Mouse (Mus musculus) stomach, embryonic 16.5 days (tissue): Measurements from ENCODE around the gene Wscd1. TPM values are rescaled to one million over a fixed set of nuclear protein-coding genes. Genes with fewer than 3 reads are reported as not detected.

Experiments used
- ATAC-seq: fragments of 200-750 bp; cut with Nextera tagmentation; 2 replicates; pipeline ENCODE4 v1.8.0; 2017; ENCODE audit warnings: moderate number of reproducible peaks, moderate TSS enrichment; ENCODE audit not compliant: insufficient read depth, low FRiP score
- H3K27ac ChIP-seq: fragments of 300-500 bp; sonication (generic); 2 replicates; pipeline ENCODE4 v1.5.1; 2014; ENCODE audit warnings: low read length
- H3K27me3 ChIP-seq: fragments of 300-500 bp; sonication (generic); 2 replicates; pipeline ENCODE4 v1.6.1; 2014; ENCODE audit warnings: low read length, control low read depth, mixed read lengths; ENCODE audit not compliant: control insufficient read depth, insufficient read depth
- H3K36me3 ChIP-seq: fragments of 300-500 bp; sonication (generic); 2 replicates; pipeline ENCODE4 v1.6.1; 2014; ENCODE audit warnings: low read length; ENCODE audit not compliant: control insufficient read depth, insufficient read depth
- H3K4me1 ChIP-seq: fragments of 300-500 bp; sonication (generic); 2 replicates; pipeline ENCODE4 v1.6.1; 2014; ENCODE audit warnings: low read length, control low read depth, mixed read lengths; ENCODE audit not compliant: control insufficient read depth, insufficient read depth
- H3K4me2 ChIP-seq: fragments of 300-500 bp; sonication (generic); 2 replicates; pipeline ENCODE4 v1.6.1; 2014; ENCODE audit warnings: low read depth, low read length, mixed read lengths
- H3K4me3 ChIP-seq: fragments of 300-500 bp; sonication (generic); replicated peaks from 2 replicates; pipeline ENCODE4 v1.5.1; 2014; ENCODE audit warnings: mild to moderate bottlenecking, low read length
- H3K9ac ChIP-seq: fragments of 300-500 bp; sonication (generic); 2 replicates; pipeline ENCODE4 v1.6.1; 2014; ENCODE audit warnings: low read length
- H3K9me3 ChIP-seq: fragments of 300-500 bp; sonication (generic); replicated peaks from 2 replicates; pipeline ENCODE4 v1.6.1; 2016; ENCODE audit warnings: low read length, control low read depth; ENCODE audit not compliant: control insufficient read depth
- WGBS: fragments of 180-500 bp; shearing (Covaris S2); extraction: QIAGEN DNeasy Blood & Tissue Kit; methylation state at CpG from one replicate; pipeline ENCODE4 v1.1.7; 2014; 5-methylcytosine and 5-hydroxymethylcytosine counted together
- polyA plus RNA-seq: library from polyadenylated mRNA; unstranded; fragments of >200 nt; fragmentation: Nextera tagmentation; extraction: Ambion mirVana; gene quantifications from 2 replicates; pipeline ENCODE4 v1.2.1, GENCODE M21; 2015

Gene Wscd1
- polyA plus RNA-seq, 1 experiment from 2014 or later, result 2.6 TPM

- H3K4me3 ChIP-seq, result no peak overlapping the region
- 67% methylated on average over 2 of the region's 2 CpGs for WGBS
- H3K36me3 ChIP-seq, result no peaks in the 10 kb centered on the region
Measured at GRCm38 (mm10) chr11:71764743-71765142, 15.0 kb downstream of the Wscd1 start.

GRCm38 (mm10) chr11:71765335-71765734, 15.6 kb downstream of the Wscd1 start:
- Histone ChIP-seq H3K36me3 (no peaks in the 10 kb centered on the region), H3K4me1 (no peaks in the 10 kb centered on the region), H3K4me2 (no peak overlapping the region), H3K27ac (no peak overlapping the region), H3K27me3 (no peaks in the 10 kb centered on the region), H3K9ac (no peak overlapping the region), H3K4me3 (no peak overlapping the region), H3K9me3 (no peaks in the 10 kb centered on the region)
- 51% methylated on average over 6 of the region's 6 CpGs for WGBS
- ATAC-seq, result no peak

More at GRCm38 (mm10) chr11:71764743-71765142, 15.0 kb downstream of the Wscd1 start:
- H3K9ac ChIP-seq, result no peak overlapping the region
- H3K27me3 ChIP-seq, result no peaks in the 10 kb centered on the region
- no peak overlapping the region for H3K4me2 ChIP-seq
- H3K4me1 ChIP-seq, result no peaks in the 10 kb centered on the region
- no peak for ATAC-seq
- H3K9me3 ChIP-seq, result no peaks in the 10 kb centered on the region
- H3K27ac ChIP-seq, result no peak overlapping the region

GRCm38 (mm10) chr11:71766380-71766779, 16.7 kb downstream of the Wscd1 start:
- H3K4me2 ChIP-seq, result no peak overlapping the region
- no peak overlapping the region for H3K4me3 ChIP-seq
- H3K9ac ChIP-seq, result no peak overlapping the region
- H3K4me1 ChIP-seq, result no peaks in the 10 kb centered on the region
- 100% methylated on average over 1 of the region's 1 CpGs for WGBS
- no peaks in the 10 kb centered on the region for H3K9me3 ChIP-seq
- H3K27me3 ChIP-seq, result no peaks in the 10 kb centered on the region
- H3K36me3 ChIP-seq, result no peaks in the 10 kb centered on the region
- ATAC-seq, result no peak
- H3K27ac ChIP-seq, result no peak overlapping the region

- Histone ChIP-seq H3K4me3 (no peak overlapping the region), H3K4me2 (no peak overlapping the region), H3K4me1 (no peaks in the 10 kb centered on the region), H3K9ac (no peak overlapping the region), H3K27ac (no peak overlapping the region), H3K9me3 (no peaks in the 10 kb centered on the region), H3K36me3 (no peaks in the 10 kb centered on the region), H3K27me3 (no peaks in the 10 kb centered on the region)
- ATAC-seq, result no peak
- WGBS, result 78% methylated on average over 3 of the region's 3 CpGs
Measured at GRCm38 (mm10) chr11:71767726-71768125, 18.0 kb downstream of the Wscd1 start.

GRCm38 (mm10) chr11:71769744-71770143, 20.0 kb downstream of the Wscd1 start:
- H3K36me3 ChIP-seq, result no peaks in the 10 kb centered on the region
- H3K9me3 ChIP-seq, result no peaks in the 10 kb centered on the region
- 44% methylated on average over 8 of the region's 8 CpGs for WGBS
- H3K9ac ChIP-seq, result no peak overlapping the region
- no peaks in the 10 kb centered on the region for H3K4me1 ChIP-seq
- no peaks in the 10 kb centered on the region for H3K27me3 ChIP-seq
- no peak overlapping the region for H3K4me2 ChIP-seq
- ATAC-seq, result no peak
- H3K27ac ChIP-seq, result no peak overlapping the region
- H3K4me3 ChIP-seq, result no peak overlapping the region

GRCm38 (mm10) chr11:71770479-71770878, 20.8 kb downstream of the Wscd1 start:
- Histone ChIP-seq H3K36me3 (no peaks in the 10 kb centered on the region), H3K4me1 (no peaks in the 10 kb centered on the region), H3K27ac (no peak overlapping the region), H3K4me3 (no peak overlapping the region), H3K27me3 (no peaks in the 10 kb centered on the region), H3K9ac (no peak overlapping the region), H3K9me3 (no peaks in the 10 kb centered on the region), H3K4me2 (no peak overlapping the region)
- ATAC-seq, result no peak
- 58% methylated on average over 2 of the region's 2 CpGs for WGBS

- Histone ChIP-seq H3K4me3 (no peak overlapping the region), H3K27me3 (no peaks in the 10 kb centered on the region), H3K4me2 (no peak overlapping the region), H3K9me3 (no peaks in the 10 kb centered on the region), H3K4me1 (no peaks in the 10 kb centered on the region), H3K36me3 (no peaks in the 10 kb centered on the region), H3K27ac (no peak overlapping the region), H3K9ac (no peak overlapping the region)
- 83% methylated on average over 7 of the region's 7 CpGs for WGBS
- ATAC-seq, result no peak
Measured at GRCm38 (mm10) chr11:71771074-71771473, 21.4 kb downstream of the Wscd1 start.

- WGBS, result 59% methylated on average over 6 of the region's 6 CpGs
- H3K4me2 ChIP-seq, result no peak overlapping the region
Measured at GRCm38 (mm10) chr11:71772056-71772455, 22.3 kb downstream of the Wscd1 start.

GRCm38 (mm10) chr11:71772802-71773201, 23.1 kb downstream of the Wscd1 start:
- no peak overlapping the region for H3K4me2 ChIP-seq
- ATAC-seq, result no peak
- no peaks in the 10 kb centered on the region for H3K9me3 ChIP-seq
- WGBS, result 20% methylated on average over 4 of the region's 4 CpGs
- no peaks in the 10 kb centered on the region for H3K27me3 ChIP-seq
- no peak overlapping the region for H3K9ac ChIP-seq
- H3K4me3 ChIP-seq, result no peak overlapping the region
- no peak overlapping the region for H3K27ac ChIP-seq
- no peaks in the 10 kb centered on the region for H3K36me3 ChIP-seq
- H3K4me1 ChIP-seq, result no peaks in the 10 kb centered on the region

More at GRCm38 (mm10) chr11:71772056-71772455, 22.3 kb downstream of the Wscd1 start:
- H3K9ac ChIP-seq, result no peak overlapping the region
- no peak for ATAC-seq
- no peak overlapping the region for H3K27ac ChIP-seq
- no peak overlapping the region for H3K4me3 ChIP-seq
- no peaks in the 10 kb centered on the region for H3K9me3 ChIP-seq
- H3K4me1 ChIP-seq, result no peaks in the 10 kb centered on the region
- H3K27me3 ChIP-seq, result no peaks in the 10 kb centered on the region
- H3K36me3 ChIP-seq, result no peaks in the 10 kb centered on the region
